Mouse (Mus musculus) thymus, adult 2 months (tissue): ENCODE results near the gene Rhof. TPM values are rescaled to one million over a fixed set of nuclear protein-coding genes. Genes with fewer than 3 reads are reported as not detected.
A peak's percentile ranks its signal among the peaks of the same experiment; 100 is the strongest.

Experiments used
- DNase-seq: peaks from one replicate; pipeline ENCODE4 v3.0.0; 2021
- H3K27ac ChIP-seq: fragments of 200-500 bp; 2 replicates; pipeline ENCODE4 v1.5.1; 2012; ENCODE audit warnings: low read length, control low read depth; ENCODE audit not compliant: control insufficient read depth, insufficient read depth
- H3K27me3 ChIP-seq: fragments of 200-500 bp; 2 replicates; pipeline ENCODE4 v1.6.1; 2012; ENCODE audit warnings: mild to moderate bottlenecking, low read length, moderate library complexity, mixed read lengths; ENCODE audit not compliant: control insufficient read depth, insufficient read depth
- H3K36me3 ChIP-seq: fragments of 200-500 bp; 2 replicates; pipeline ENCODE4 v1.6.1; 2012; ENCODE audit warnings: mild to moderate bottlenecking, low read length, moderate library complexity; ENCODE audit not compliant: control insufficient read depth, insufficient read depth
- H3K4me1 ChIP-seq: fragments of 200-500 bp; replicated peaks from 2 replicates; pipeline ENCODE4 v1.6.1; 2012; ENCODE audit warnings: low read length; ENCODE audit not compliant: control insufficient read depth, insufficient read depth
- H3K4me3 ChIP-seq: fragments of 200-500 bp; 2 replicates; pipeline ENCODE4 v1.5.1; 2012; ENCODE audit warnings: mild to moderate bottlenecking, low read length, control low read depth, moderate library complexity; ENCODE audit not compliant: control insufficient read depth, insufficient read depth
- CTCF ChIP-seq: fragments of 200-500 bp; IDR thresholded peaks from 2 replicates; pipeline ENCODE4 v1.5.1; 2012; ENCODE audit warnings: mild to moderate bottlenecking, control low read depth, low read length, moderate library complexity, borderline replicate concordance; ENCODE audit not compliant: control insufficient read depth, poor library complexity, insufficient read depth; ENCODE audit errors: extremely low read depth
- POLR2A ChIP-seq: fragments of 200-500 bp; IDR thresholded peaks from 2 replicates; pipeline ENCODE4 v1.6.1; 2012; ENCODE audit warnings: mild to moderate bottlenecking, low read length, control low read depth, moderate library complexity; ENCODE audit not compliant: control insufficient read depth, poor library complexity, insufficient read depth; ENCODE audit errors: extremely low read depth
- WGBS: fragments of 180-500 bp; shearing (Covaris S2); methylation state at CpG from one replicate; pipeline ENCODE4 v1.1.7; 2018; 5-methylcytosine and 5-hydroxymethylcytosine counted together
- polyA plus RNA-seq: library from polyadenylated mRNA; depleted of rRNA; stranded (reverse); fragments of >200 nt; gene quantifications from 2 replicates; pipeline ENCODE4 v1.2.3, GENCODE M21; 2012

The Rhof gene
- polyA plus RNA-seq, 1 experiment = 51.9 TPM

- peaks cover 76% of the 10 kb centered on the region for H3K4me1 ChIP-seq
- no peak overlapping the region for H3K4me3 ChIP-seq
- peaks cover 4% of the 10 kb centered on the region; the same call in 1 of the 2 replicates for H3K36me3 ChIP-seq
- DNase-seq = no peak
- no peaks in the 10 kb centered on the region for H3K27me3 ChIP-seq
- no peak for TF ChIP-seq POLR2A
- TF ChIP-seq CTCF = no peak
- H3K27ac ChIP-seq = peak overlapping the region; percentile 94
- 90% methylated on average over 9 of the region's 9 CpGs for WGBS
Measured at GRCm38 (mm10) chr5:123130030-123130813, 2.3 kb downstream of the Rhof start.

GRCm38 (mm10) chr5:123129170-123129757 lies 3.2 kb downstream of the Rhof start:
- no peaks in the 10 kb centered on the region for H3K27me3 ChIP-seq
- TF ChIP-seq CTCF = no peak
- TF ChIP-seq POLR2A = no peak
- H3K27ac ChIP-seq = peak overlapping the region; percentile 94
- H3K4me1 ChIP-seq = peaks cover 68% of the 10 kb centered on the region
- peaks cover 4% of the 10 kb centered on the region; the same call in 1 of the 2 replicates for H3K36me3 ChIP-seq
- DNase-seq = no peak
- H3K4me3 ChIP-seq = no peak overlapping the region
- 36% methylated on average over 10 of the region's 10 CpGs for WGBS

GRCm38 (mm10) chr5:123128426-123129169 lies 3.9 kb downstream of the Rhof start:
- Histone ChIP-seq H3K27ac (peak overlapping the region; percentile 94), H3K27me3 (no peaks in the 10 kb centered on the region), H3K4me3 (peak overlapping the region; percentile 33), H3K4me1 (peaks cover 64% of the 10 kb centered on the region), H3K36me3 (no peaks in the 10 kb centered on the region)
- DNase-seq = peak; percentile 89
- whole genome bisulfite sequencing = 8% methylated on average over 10 of the region's 10 CpGs
- TF ChIP-seq CTCF (no peak), POLR2A (peak; percentile 51; the same call in 1 of the 2 replicates)

DNA sequence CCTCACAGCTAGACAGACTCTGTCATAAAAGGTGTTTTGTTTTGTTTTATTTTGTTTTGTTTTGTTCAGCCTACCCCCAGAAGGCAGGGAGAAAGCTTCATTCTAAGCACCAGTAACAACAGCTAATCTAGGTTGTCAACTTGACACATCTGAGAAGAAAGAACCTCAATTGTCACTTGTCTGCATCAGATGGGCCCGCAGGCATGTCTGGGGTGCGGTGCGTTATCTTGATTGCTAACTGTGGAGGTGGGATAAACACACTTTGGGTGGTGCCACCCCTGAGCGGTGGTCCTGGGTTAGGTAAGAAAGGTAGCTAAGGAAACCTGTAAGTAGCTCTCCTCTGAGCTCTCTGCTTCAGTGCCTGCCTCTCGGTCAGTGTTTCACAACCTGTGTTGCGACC lies 5.5 kb downstream of the Rhof start:
- no peak overlapping the region for H3K4me3 ChIP-seq
- peak overlapping the region; percentile 35 for H3K27ac ChIP-seq
- no peaks in the 10 kb centered on the region for H3K27me3 ChIP-seq
- WGBS = 87% methylated on average over 6 of the region's 6 CpGs
- TF ChIP-seq CTCF (no peak), POLR2A (no peak)
- DNase-seq = no peak
- peaks cover 53% of the 10 kb centered on the region for H3K4me1 ChIP-seq
- H3K36me3 ChIP-seq = no peaks in the 10 kb centered on the region

- Histone ChIP-seq H3K27ac (peak overlapping the region; percentile 37), H3K4me3 (no peak overlapping the region), H3K27me3 (no peaks in the 10 kb centered on the region), H3K36me3 (no peaks in the 10 kb centered on the region), H3K4me1 (peaks cover 41% of the 10 kb centered on the region)
- 18% methylated on average over 18 of the region's 18 CpGs for WGBS
- DNase-seq = peak; percentile 72
- no peak for TF ChIP-seq CTCF
- TF ChIP-seq POLR2A = no peak
Measured at GRCm38 (mm10) chr5:123125638-123126406, 6.7 kb downstream of the Rhof start.

DNA sequence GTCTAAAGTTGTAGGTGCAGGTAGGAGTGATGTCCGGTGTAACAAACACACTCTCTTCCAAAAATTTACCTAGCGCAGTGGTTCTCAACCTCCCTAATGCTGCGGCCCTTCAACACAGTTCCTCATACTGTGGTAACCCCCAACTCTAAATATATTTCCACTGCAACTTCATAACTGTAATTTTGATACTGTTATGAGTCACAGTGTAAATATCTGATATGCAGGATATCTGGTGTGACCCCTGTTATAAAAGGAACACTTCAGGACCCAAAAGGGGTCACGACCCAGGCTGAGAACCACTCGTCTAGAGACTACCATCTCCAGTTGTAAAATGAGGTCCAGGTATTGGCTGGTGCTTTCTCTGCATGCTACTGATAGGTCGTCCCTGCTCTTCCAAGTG lies 7.4 kb downstream of the Rhof start:
- no peaks in the 10 kb centered on the region for H3K27me3 ChIP-seq
- WGBS = 78% methylated on average over 6 of the region's 6 CpGs
- H3K36me3 ChIP-seq = peaks cover 2% of the 10 kb centered on the region; the same call in 1 of the 2 replicates
- H3K4me3 ChIP-seq = no peak overlapping the region
- no peak for DNase-seq
- peaks cover 36% of the 10 kb centered on the region for H3K4me1 ChIP-seq
- H3K27ac ChIP-seq = peak overlapping the region; percentile 25; the same call in 1 of the 2 replicates
- TF ChIP-seq CTCF (no peak), POLR2A (no peak)

DNA sequence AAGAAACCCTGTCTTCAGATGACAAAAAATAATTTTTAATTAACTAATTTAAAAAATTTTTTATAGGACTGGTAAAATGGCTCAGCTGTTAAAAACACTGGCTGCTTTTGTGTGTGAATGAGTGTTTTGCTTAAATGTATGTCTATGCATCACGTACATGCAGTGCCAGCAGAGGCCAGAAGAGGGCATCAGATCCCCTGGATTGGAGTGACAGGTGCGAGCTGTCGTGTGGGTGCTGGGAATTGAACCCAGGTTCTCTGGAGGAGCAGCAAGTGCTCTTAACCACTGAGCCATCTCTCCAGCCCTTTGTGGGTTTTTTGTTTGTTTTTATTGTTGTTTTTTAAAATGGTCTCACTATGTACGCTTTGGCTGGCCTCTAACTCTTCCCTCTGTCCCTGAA lies 10.3 kb downstream of the Rhof start:
- Histone ChIP-seq H3K27me3 (no peaks in the 10 kb centered on the region), H3K4me1 (peaks cover 15% of the 10 kb centered on the region), H3K36me3 (peaks cover 12% of the 10 kb centered on the region), H3K4me3 (no peak overlapping the region), H3K27ac (no peak overlapping the region)
- TF ChIP-seq CTCF = peak; percentile 65; the same call in 1 of the 2 replicates
- no peak for TF ChIP-seq POLR2A
- no peak for DNase-seq
- 93% methylated on average over 4 of the region's 4 CpGs for WGBS
